Mouse (Mus musculus) liver, embryonic 11.5 days (tissue): ENCODE results near the gene Rnase4. TPM values are rescaled to one million over a fixed set of nuclear protein-coding genes. Genes with fewer than 3 reads are reported as not detected.

Experiments
- ATAC-seq: fragments of 200-750 bp; cut with Nextera tagmentation; replicated peaks from 2 replicates; pipeline ENCODE4 v1.8.0; 2017; ENCODE audit warnings: moderate number of reproducible peaks, mild to moderate bottlenecking, moderate TSS enrichment, moderate library complexity; ENCODE audit not compliant: low FRiP score
- DNase-seq: peaks from one replicate; pipeline ENCODE4 v3.0.0-alpha.2; 2017; ENCODE audit warnings: low spot score
- H3K27ac ChIP-seq: fragments of 300-500 bp; sonication (generic); 2 replicates; pipeline ENCODE4 v1.5.1; 2014; ENCODE audit warnings: mild to moderate bottlenecking, low read depth, low read length, control low read depth
- H3K27me3 ChIP-seq: fragments of 300-500 bp; sonication (generic); replicated peaks from 2 replicates; pipeline ENCODE4 v1.6.1; 2014; ENCODE audit warnings: low read length, mixed read lengths; ENCODE audit not compliant: control insufficient read depth, insufficient read depth
- H3K36me3 ChIP-seq: fragments of 300-500 bp; sonication (generic); 2 replicates; pipeline ENCODE4 v1.6.1; 2014; ENCODE audit warnings: mild to moderate bottlenecking, low read length, moderate library complexity, mixed read lengths; ENCODE audit not compliant: control insufficient read depth, insufficient read depth
- H3K4me1 ChIP-seq: fragments of 300-500 bp; sonication (generic); replicated peaks from 2 replicates; pipeline ENCODE4 v1.6.1; 2014; ENCODE audit warnings: low read length, mixed read lengths; ENCODE audit not compliant: control insufficient read depth, insufficient read depth
- H3K4me2 ChIP-seq: fragments of 300-500 bp; sonication (generic); 2 replicates; pipeline ENCODE4 v1.6.1; 2014; ENCODE audit warnings: mild to moderate bottlenecking, control low read depth, moderate library complexity
- H3K4me3 ChIP-seq: fragments of 300-500 bp; sonication (generic); 2 replicates; pipeline ENCODE4 v1.5.1; 2014; ENCODE audit warnings: low read depth, low read length, control low read depth
- H3K9ac ChIP-seq: fragments of 300-500 bp; sonication (generic); 2 replicates; pipeline ENCODE4 v1.6.1; 2014; ENCODE audit warnings: low read depth, low read length, control low read depth
- H3K9me3 ChIP-seq: fragments of 300-500 bp; sonication (generic); 2 replicates; pipeline ENCODE4 v1.6.1; 2016; ENCODE audit warnings: low read length, inconsistent platforms, mixed read lengths; ENCODE audit not compliant: control insufficient read depth
- WGBS: fragments of 180-500 bp; shearing (Covaris S2); extraction: QIAGEN DNeasy Blood & Tissue Kit; methylation state at CpG from one replicate; pipeline ENCODE4 v1.1.7; 2014; 5-methylcytosine and 5-hydroxymethylcytosine counted together
- polyA plus RNA-seq: library from polyadenylated mRNA; unstranded; fragments of >200 nt; fragmentation: Nextera tagmentation; extraction: Ambion mirVana; gene quantifications from 2 replicates; pipeline ENCODE4 v1.2.1, GENCODE M21; 2014

The Rnase4 gene
- polyA plus RNA-seq, 1 experiment from 2014 or later, result 13.6 TPM

DNA sequence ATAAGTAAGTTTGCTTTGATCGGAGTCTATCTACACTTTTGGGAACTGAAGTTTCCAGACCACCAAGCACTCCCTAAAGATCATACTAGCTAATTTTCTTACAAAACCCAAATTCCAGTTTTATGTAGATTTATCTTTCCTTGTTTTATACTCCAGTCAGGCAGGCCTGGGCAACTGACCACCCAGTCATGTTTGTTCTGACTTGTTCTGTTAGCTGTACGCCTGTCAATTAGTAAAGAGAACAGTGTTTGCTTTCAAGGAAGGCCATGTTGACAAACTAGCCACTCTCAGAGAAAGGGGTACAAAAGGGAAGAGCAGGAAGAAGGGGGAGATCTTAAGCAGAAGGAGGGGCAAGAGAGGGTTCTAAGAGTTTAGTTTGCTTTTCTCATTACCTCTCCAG, 13.5 kb downstream of the Rnase4 start:
- no peaks in the 10 kb centered on the region for H3K9me3 ChIP-seq
- H3K27ac ChIP-seq, result no peak overlapping the region
- no peak overlapping the region for H3K4me3 ChIP-seq
- no peak overlapping the region for H3K4me2 ChIP-seq
- H3K9ac ChIP-seq, result no peak overlapping the region; the same call in 1 of the 2 replicates
- peaks cover 5% of the 10 kb centered on the region; the same call in 1 of the 2 replicates for H3K4me1 ChIP-seq
- WGBS, result 81% methylated on average over 2 of the region's 2 CpGs
- no peaks in the 10 kb centered on the region for H3K36me3 ChIP-seq
- ATAC-seq (no peak), DNase-seq (no peak)
- no peaks in the 10 kb centered on the region for H3K27me3 ChIP-seq

DNA sequence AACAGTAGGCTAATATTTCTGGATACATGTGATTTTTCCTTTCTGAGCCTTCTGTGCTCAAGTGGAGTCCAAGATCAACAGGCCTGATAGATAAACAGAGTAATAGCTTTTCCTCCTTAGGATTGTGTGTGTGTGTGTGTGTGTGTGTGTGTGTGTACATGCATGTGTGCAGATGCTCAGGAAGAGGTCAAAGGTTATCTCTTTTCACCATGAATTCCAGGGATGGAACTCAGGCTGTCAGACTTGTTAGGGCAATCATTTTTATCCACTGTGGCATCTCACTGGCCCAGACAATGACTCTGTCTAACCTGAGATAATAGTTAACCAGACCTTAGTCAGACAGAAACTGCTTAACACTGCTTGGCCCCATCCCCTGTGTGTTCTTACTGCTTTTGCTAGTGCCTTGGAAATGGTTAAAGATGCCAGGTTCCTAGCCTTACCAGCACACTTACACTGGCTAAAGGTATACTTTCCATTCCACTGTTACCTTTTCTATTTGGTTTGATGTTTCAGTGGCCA, 15.6 kb downstream of the Rnase4 start:
- H3K9me3 ChIP-seq, result no peaks in the 10 kb centered on the region
- H3K4me1 ChIP-seq, result peaks cover 5% of the 10 kb centered on the region; the same call in 1 of the 2 replicates
- H3K4me2 ChIP-seq, result no peak overlapping the region
- DNase-seq (no peak), ATAC-seq (no peak)
- H3K9ac ChIP-seq, result no peak overlapping the region
- H3K36me3 ChIP-seq, result no peaks in the 10 kb centered on the region
- H3K27me3 ChIP-seq, result no peaks in the 10 kb centered on the region
- no peak overlapping the region for H3K4me3 ChIP-seq
- no peak overlapping the region for H3K27ac ChIP-seq

DNA sequence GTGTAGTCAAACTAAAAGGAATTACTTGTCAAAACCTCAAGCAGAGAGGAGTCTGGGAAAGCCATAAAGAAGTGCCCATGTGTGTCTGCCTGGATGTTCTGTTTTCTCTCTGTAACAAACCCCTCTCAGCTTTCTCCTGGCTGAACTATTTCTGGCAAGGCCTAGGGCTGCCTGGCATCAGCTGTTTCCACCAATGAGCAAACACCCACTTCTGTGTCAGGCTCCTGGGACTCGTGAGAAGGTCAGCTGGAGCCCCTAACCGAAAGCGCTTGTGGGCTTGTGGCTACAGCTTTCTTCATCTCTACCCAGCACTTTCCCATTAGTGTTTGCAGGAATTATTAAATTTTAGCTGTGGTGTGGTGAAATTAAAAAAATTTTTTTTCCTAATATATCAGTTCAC, 21.1 kb downstream of the Rnase4 start:
- ATAC-seq, result no peak
- no peak for DNase-seq
- Histone ChIP-seq H3K4me3 (no peak overlapping the region), H3K9me3 (no peaks in the 10 kb centered on the region), H3K27ac (no peak overlapping the region), H3K4me2 (no peak overlapping the region), H3K27me3 (no peaks in the 10 kb centered on the region), H3K4me1 (no peaks in the 10 kb centered on the region), H3K9ac (no peak overlapping the region), H3K36me3 (no peaks in the 10 kb centered on the region)
- WGBS, result 62% methylated on average over 3 of the region's 3 CpGs

DNA sequence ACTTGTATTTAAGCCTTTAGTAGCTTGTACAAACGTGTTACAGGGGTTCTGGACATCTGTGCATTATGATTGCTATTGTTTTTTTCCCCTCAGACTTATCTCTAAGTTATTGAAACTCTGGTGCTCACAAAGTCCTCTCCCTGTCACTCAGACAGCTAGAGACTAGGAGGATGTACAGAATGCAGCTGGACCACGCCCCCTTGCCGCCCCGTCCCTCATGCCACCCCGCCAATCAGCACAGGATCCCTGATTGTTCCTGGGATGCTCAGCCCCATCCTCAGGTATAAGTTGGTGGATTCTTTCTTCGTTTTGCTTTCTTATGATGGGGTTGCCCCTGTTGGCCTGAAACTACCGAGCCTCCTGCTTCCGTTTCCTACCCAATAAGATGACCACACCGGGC, 22.6 kb downstream of the Rnase4 start:
- ATAC-seq (no peak), DNase-seq (no peak)
- Histone ChIP-seq H3K27me3 (no peaks in the 10 kb centered on the region), H3K9me3 (no peaks in the 10 kb centered on the region), H3K4me3 (no peak overlapping the region), H3K4me2 (no peak overlapping the region), H3K4me1 (no peaks in the 10 kb centered on the region), H3K36me3 (no peaks in the 10 kb centered on the region), H3K9ac (no peak overlapping the region), H3K27ac (no peak overlapping the region)
- 48% methylated on average over 9 of the region's 9 CpGs for whole genome bisulfite sequencing

DNA sequence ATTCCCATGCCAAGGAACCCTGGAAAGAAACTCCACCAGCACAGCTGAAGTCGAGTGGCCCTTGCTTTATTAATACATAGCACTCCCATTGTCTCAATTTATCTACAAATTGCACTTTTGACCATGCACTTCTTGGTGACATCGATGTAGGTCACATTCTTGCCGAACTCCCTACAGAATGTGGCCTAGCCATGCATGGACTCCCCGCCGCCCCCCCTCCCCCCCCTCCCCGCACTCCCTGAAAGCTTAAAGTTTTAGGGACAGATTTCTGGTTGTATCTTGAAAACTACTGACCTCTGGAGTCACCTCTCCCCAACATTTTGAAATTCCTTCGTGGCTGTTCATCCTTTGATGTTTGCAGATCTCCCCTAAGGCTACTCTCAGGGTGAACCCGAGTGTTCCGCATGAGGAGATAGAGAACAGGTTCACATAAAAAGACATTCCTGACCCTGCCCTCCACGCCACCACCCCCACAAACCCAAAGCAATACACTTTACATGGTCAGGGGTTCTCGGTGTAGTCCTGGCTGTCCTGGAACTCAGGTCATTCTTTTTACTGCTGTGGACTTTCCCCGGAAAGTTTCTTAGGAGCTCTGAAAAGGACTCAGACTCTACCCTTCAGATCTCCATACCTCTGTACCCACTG, 23.2 kb downstream of the Rnase4 start, which contains the start of gene Eddm3b:
Eddm3b (plus strand) TSS at position 511 of the 645 bp plus-strand sequence.
- Histone ChIP-seq H3K36me3 (no peaks in the 10 kb centered on the region), H3K4me3 (no peak within 1 kb of the TSS), H3K4me1 (no peaks in the 10 kb centered on the region), H3K4me2 (no peak within 1 kb of the TSS), H3K27me3 (no peaks in the 10 kb centered on the region), H3K27ac (no peak within 1 kb of the TSS), H3K9me3 (no peaks in the 10 kb centered on the region), H3K9ac (no peak within 1 kb of the TSS)
- 59% methylated on average over 12 of the region's 12 CpGs for WGBS
- ATAC-seq (no peak), DNase-seq (no peak)

DNA sequence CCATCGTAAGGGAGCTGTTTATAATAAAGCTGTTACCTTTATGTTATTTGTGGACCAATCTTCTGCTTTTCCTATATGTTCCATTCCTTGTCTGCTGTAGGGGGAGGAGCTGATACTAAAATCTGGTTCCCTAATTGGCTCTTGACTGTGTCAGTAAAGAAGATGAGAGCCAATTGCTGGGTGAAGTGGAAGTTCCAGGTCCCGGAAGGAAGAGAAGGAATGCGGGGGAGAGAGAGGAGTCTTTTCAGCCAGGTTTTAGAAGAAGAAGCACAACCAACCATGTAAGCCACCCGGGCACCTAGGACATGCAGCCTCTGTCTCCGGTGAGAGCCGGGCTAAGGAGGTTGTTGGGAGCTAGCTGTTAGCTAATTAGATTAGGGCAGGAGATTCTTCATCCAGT, 34.8 kb downstream of the Rnase4 start:
- Histone ChIP-seq H3K27me3 (no peaks in the 10 kb centered on the region), H3K4me1 (peaks cover 36% of the 10 kb centered on the region), H3K36me3 (no peaks in the 10 kb centered on the region), H3K27ac (no peak overlapping the region), H3K9ac (no peak overlapping the region), H3K4me2 (no peak overlapping the region), H3K4me3 (no peak overlapping the region), H3K9me3 (no peaks in the 10 kb centered on the region)
- no peak for ATAC-seq
- WGBS, result 85% methylated on average over 6 of the region's 6 CpGs
- no peak for DNase-seq

DNA sequence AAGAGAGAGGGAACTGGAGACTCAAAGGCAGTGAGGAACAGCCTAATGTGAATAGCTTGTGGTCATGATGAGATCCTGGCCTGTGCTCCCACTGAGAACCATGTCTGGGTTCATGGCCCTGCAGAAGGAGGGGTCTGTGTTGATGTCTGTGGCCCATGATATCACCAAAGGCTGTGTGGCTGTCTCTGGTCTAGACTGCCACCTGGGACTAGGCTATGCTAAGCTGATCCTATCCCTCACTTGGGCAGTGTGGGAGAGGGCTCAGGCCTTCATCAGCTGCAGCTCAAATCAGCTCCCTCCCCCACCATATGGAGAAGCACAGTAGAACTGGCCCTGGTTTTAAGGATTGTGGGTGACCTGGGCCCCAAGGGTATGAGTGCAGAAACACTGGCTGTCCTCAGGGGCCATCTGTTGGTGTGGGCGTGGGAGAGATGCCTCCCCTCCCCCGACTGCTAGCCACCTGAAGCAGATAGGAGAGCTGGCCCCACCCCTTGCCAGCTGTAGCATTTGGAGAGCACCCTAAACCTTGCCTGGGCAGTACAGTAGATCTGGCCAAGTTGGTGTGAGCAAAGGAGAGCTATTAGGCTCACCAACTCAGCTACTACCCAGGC, 36.9 kb downstream of the Rnase4 start:
- ATAC-seq, result peak; percentile 83
- peak overlapping the region; percentile 42 for H3K9ac ChIP-seq

DNA sequence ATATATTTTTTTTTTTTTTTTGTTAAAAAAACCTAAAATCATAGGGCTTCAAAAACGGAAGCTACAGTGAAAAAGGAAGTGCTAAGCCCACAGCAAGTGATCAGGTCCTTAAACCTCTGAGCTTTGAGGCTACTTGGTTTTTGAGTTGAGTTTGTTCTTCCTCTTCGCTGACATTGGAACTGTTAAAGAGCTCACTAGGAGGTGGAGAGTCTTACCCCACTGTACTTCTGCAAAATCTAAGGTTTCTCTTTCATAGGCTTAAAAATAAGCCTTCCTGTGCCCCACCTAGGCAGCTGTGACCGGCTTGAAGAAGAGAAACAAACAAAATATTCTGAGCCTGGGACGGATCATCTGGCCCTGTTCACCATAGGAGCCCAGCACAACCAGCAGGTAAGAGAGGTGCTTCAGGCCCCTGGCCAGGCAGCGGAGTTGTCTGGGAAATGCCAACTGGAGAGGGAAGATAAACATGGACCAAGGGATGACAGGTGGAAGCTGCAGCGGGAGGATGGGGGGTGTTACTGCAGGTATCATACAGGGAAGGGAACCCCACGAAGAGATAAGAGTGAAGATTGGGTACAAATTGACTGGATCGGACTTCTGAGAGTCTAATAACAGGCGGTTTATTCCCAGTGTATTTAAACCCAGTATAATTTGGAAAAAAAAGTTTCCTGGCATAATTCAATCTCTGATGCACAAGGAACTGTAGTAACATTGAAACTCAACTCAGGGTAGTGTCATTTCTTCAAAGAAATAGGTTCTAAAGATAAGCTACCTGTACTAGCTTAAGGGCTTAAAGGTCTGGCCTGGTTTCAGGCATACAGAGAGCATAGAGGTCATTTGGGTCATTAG, 38.1 kb downstream of the Rnase4 start:
- Histone ChIP-seq H3K27me3 (no peaks in the 10 kb centered on the region), H3K9me3 (no peaks in the 10 kb centered on the region), H3K4me3 (no peak overlapping the region), H3K9ac (peak overlapping the region; percentile 66; the same call in 1 of the 2 replicates), H3K4me1 (peaks cover 51% of the 10 kb centered on the region), H3K27ac (peak overlapping the region; percentile 97), H3K36me3 (no peaks in the 10 kb centered on the region), H3K4me2 (peak overlapping the region; percentile 62)
- WGBS, result 38% methylated on average over 9 of the region's 9 CpGs
- ATAC-seq (no peak; the same call in 1 of the 2 replicates), DNase-seq (no peak)

More for the DNA sequence above, 36.9 kb downstream of the Rnase4 start:
- Histone ChIP-seq H3K9me3 (no peaks in the 10 kb centered on the region), H3K4me1 (peaks cover 51% of the 10 kb centered on the region), H3K36me3 (no peaks in the 10 kb centered on the region), H3K27ac (peak overlapping the region; percentile 97), H3K4me2 (peak overlapping the region; percentile 16), H3K4me3 (no peak overlapping the region), H3K27me3 (no peaks in the 10 kb centered on the region)
- peak; percentile 54 for DNase-seq
- 31% methylated on average over 2 of the region's 2 CpGs for WGBS
